Mouse (Mus musculus) limb, embryonic 13.5 days (tissue): ENCODE measurements around the gene Gipc2. TPM values are rescaled to one million over a fixed set of nuclear protein-coding genes. Genes with fewer than 3 reads are reported as not detected.

Source experiments
- ATAC-seq: fragments of 200-750 bp; cut with Nextera tagmentation; 2 replicates; pipeline ENCODE4 v1.8.0; 2017; ENCODE audit warnings: low read depth, moderate number of reproducible peaks, moderate TSS enrichment; ENCODE audit not compliant: low FRiP score
- H3K27ac ChIP-seq: fragments of 300-500 bp; sonication (generic); 2 replicates; pipeline ENCODE4 v1.5.1; 2015; ENCODE audit warnings: inconsistent platforms, mild to moderate bottlenecking, moderate library complexity
- H3K27me3 ChIP-seq: fragments of 300-500 bp; sonication (generic); 2 replicates; pipeline ENCODE4 v1.6.1; 2015; ENCODE audit warnings: mild to moderate bottlenecking, inconsistent platforms
- H3K36me3 ChIP-seq: fragments of 300-500 bp; sonication (generic); 2 replicates; pipeline ENCODE4 v1.6.1; 2015; ENCODE audit warnings: inconsistent platforms, mild to moderate bottlenecking, moderate library complexity
- H3K4me1 ChIP-seq: fragments of 300-500 bp; sonication (generic); 2 replicates; pipeline ENCODE4 v1.6.1; 2015; ENCODE audit warnings: inconsistent platforms
- H3K4me2 ChIP-seq: fragments of 300-500 bp; sonication (generic); replicated peaks from 2 replicates; pipeline ENCODE4 v1.6.1; 2015; ENCODE audit warnings: inconsistent platforms, mild to moderate bottlenecking, moderate library complexity
- H3K4me3 ChIP-seq: fragments of 300-500 bp; sonication (generic); 2 replicates; pipeline ENCODE4 v1.5.1; 2015; ENCODE audit warnings: moderate library complexity, mild to moderate bottlenecking, inconsistent platforms
- H3K9ac ChIP-seq: fragments of 300-500 bp; sonication (generic); 2 replicates; pipeline ENCODE4 v1.6.1; 2015; ENCODE audit warnings: mild to moderate bottlenecking, inconsistent platforms
- H3K9me3 ChIP-seq: fragments of 300-500 bp; sonication (generic); 2 replicates; pipeline ENCODE4 v1.6.1; 2016; ENCODE audit warnings: inconsistent platforms
- WGBS: fragments of 180-500 bp; shearing (Covaris S2); methylation state at CpG from one replicate; pipeline ENCODE4 v1.1.7; 2015; 5-methylcytosine and 5-hydroxymethylcytosine counted together
- polyA plus RNA-seq: library from polyadenylated mRNA; unstranded; fragments of >200 nt; fragmentation: Nextera tagmentation; extraction: Ambion mirVana; gene quantifications from 2 replicates; pipeline ENCODE4 v1.2.1, GENCODE M21; 2015

Gene Gipc2
- polyA plus RNA-seq, 1 experiment from 2014 or later, result 2.7 TPM

GRCm38 (mm10) chr3:152163320-152163719 lies 2.7 kb downstream of the Gipc2 start:
- no peak overlapping the region for H3K9ac ChIP-seq
- no peak for ATAC-seq
- no peaks in the 10 kb centered on the region for H3K9me3 ChIP-seq
- H3K27me3 ChIP-seq, result peaks cover 37% of the 10 kb centered on the region
- no peak overlapping the region for H3K27ac ChIP-seq
- H3K4me3 ChIP-seq, result no peak overlapping the region
- H3K4me1 ChIP-seq, result peaks cover 24% of the 10 kb centered on the region
- no peak overlapping the region for H3K4me2 ChIP-seq
- 86% methylated on average over 8 of the region's 8 CpGs for WGBS
- no peaks in the 10 kb centered on the region for H3K36me3 ChIP-seq

DNA sequence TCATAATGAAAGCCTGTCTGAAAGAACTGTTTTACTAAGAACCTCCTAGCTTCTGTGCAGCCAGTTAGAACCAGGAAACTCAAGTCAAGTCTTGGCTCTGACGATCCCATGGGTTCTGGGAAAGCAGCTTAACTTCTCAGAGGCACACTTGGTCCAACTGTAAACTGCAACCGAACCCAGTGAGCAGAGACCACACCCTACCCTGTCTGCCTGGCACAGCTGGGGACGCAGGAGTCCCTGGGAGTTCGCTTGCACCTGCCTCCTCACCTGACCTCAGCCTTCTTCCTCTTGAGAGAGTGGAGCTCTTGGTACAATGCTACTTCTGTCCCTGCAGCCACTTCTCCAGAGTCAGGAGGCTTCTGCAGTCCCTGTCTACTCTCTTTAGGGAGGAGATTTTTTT lies 5.4 kb downstream of the Gipc2 start:
- Histone ChIP-seq H3K9ac (no peak overlapping the region), H3K9me3 (no peaks in the 10 kb centered on the region), H3K4me1 (peaks cover 7% of the 10 kb centered on the region), H3K27me3 (peaks cover 15% of the 10 kb centered on the region), H3K36me3 (no peaks in the 10 kb centered on the region), H3K4me3 (no peak overlapping the region), H3K4me2 (no peak overlapping the region), H3K27ac (no peak overlapping the region)
- ATAC-seq, result no peak
- WGBS, result 59% methylated on average over 4 of the region's 4 CpGs

DNA sequence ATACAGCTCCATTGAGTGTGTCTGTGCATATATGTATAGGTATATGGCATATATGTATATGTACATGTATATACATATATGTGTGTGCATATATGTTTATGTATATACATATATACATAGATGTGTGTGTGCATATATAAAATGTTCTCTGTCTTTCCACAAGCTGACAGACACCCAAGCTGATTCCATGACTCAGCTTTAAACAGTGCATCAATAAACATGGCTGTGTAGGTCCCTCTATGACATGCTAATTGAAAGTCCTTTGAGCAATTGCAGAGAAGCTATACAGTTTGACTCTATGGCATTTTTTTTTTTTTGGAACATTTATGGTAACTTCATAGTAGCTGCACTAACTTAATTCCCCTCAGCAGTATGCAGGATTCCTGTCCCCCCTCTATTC lies 6.7 kb downstream of the Gipc2 start:
- H3K4me1 ChIP-seq, result no peaks in the 10 kb centered on the region
- H3K27me3 ChIP-seq, result 0 out of 2 replicates have a peak, but pooled peaks cover 2% of the 10 kb centered on the region
- no peak for ATAC-seq
- no peak overlapping the region for H3K4me3 ChIP-seq
- no peak overlapping the region for H3K9ac ChIP-seq
- H3K36me3 ChIP-seq, result no peaks in the 10 kb centered on the region
- H3K9me3 ChIP-seq, result no peaks in the 10 kb centered on the region
- H3K27ac ChIP-seq, result no peak overlapping the region
- no peak overlapping the region for H3K4me2 ChIP-seq

GRCm38 (mm10) chr3:152158344-152159291 lies 7.4 kb downstream of the Gipc2 start:
- Histone ChIP-seq H3K4me1 (no peaks in the 10 kb centered on the region), H3K4me2 (no peak overlapping the region), H3K27me3 (no peaks in the 10 kb centered on the region), H3K4me3 (no peak overlapping the region), H3K9me3 (no peaks in the 10 kb centered on the region), H3K27ac (no peak overlapping the region), H3K36me3 (no peaks in the 10 kb centered on the region), H3K9ac (no peak overlapping the region)
- WGBS, result 63% methylated on average over 9 of the region's 10 CpGs
- ATAC-seq, result no peak

DNA sequence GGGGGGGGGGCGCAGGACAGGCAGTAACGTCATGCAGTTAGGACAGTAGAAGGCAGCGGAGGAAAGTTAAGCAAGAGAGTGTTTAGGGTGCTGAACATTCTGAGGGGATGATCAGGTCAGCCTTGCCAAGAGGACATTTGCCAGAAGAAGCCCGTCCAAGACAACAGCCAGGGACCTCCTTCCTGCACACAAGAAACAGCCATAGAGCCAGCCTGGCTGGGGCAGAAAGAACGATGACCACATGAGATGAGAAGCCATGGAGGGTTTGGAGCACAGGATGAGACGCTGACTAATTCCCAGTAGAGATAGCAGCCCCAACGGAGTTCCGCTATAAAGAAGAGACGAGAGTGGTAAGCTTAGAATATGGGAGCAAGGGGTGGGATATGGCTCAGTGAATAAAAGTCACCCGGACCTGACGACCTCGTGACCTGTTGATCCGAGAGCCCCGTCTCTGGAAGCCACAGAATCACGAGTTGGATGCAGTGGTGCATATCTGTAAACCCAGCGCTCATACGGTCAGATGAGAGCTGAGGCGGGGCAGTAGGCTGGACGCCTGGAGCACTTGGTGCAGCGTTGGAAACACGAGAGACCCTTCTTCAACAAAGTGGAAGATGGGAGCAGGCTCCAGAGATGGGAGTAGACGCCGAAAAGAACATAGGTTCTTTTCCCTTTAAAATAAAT lies 9.1 kb downstream of the Gipc2 start:
- H3K27me3 ChIP-seq, result no peaks in the 10 kb centered on the region
- H3K4me1 ChIP-seq, result no peaks in the 10 kb centered on the region
- H3K4me3 ChIP-seq, result no peak overlapping the region
- H3K9ac ChIP-seq, result no peak overlapping the region
- WGBS, result 84% methylated on average over 23 of the region's 23 CpGs
- H3K27ac ChIP-seq, result no peak overlapping the region
- H3K9me3 ChIP-seq, result no peaks in the 10 kb centered on the region
- H3K4me2 ChIP-seq, result no peak overlapping the region
- no peaks in the 10 kb centered on the region for H3K36me3 ChIP-seq
- no peak for ATAC-seq

GRCm38 (mm10) chr3:152155296-152155948 lies 10.6 kb downstream of the Gipc2 start:
- ATAC-seq, result no peak
- H3K4me2 ChIP-seq, result no peak overlapping the region

GRCm38 (mm10) chr3:152154095-152154494 lies 11.9 kb downstream of the Gipc2 start:
- Histone ChIP-seq H3K4me1 (no peaks in the 10 kb centered on the region), H3K36me3 (no peaks in the 10 kb centered on the region), H3K27ac (no peak overlapping the region), H3K27me3 (no peaks in the 10 kb centered on the region), H3K9me3 (no peaks in the 10 kb centered on the region), H3K4me2 (no peak overlapping the region), H3K9ac (no peak overlapping the region), H3K4me3 (no peak overlapping the region)
- WGBS, result 83% methylated on average over 5 of the region's 5 CpGs
- ATAC-seq, result no peak

More at GRCm38 (mm10) chr3:152155296-152155948, 10.6 kb downstream of the Gipc2 start:
- WGBS, result 51% methylated on average over 11 of the region's 11 CpGs
- Histone ChIP-seq H3K4me1 (no peaks in the 10 kb centered on the region), H3K27ac (no peak overlapping the region), H3K27me3 (no peaks in the 10 kb centered on the region), H3K36me3 (no peaks in the 10 kb centered on the region), H3K9me3 (no peaks in the 10 kb centered on the region), H3K9ac (no peak overlapping the region), H3K4me3 (no peak overlapping the region)

GRCm38 (mm10) chr3:152153152-152153551 lies 12.9 kb downstream of the Gipc2 start:
- Histone ChIP-seq H3K9me3 (no peaks in the 10 kb centered on the region), H3K4me2 (no peak overlapping the region), H3K4me1 (no peaks in the 10 kb centered on the region), H3K4me3 (no peak overlapping the region), H3K36me3 (no peaks in the 10 kb centered on the region), H3K9ac (no peak overlapping the region), H3K27ac (no peak overlapping the region), H3K27me3 (no peaks in the 10 kb centered on the region)
- 77% methylated on average over 2 of the region's 2 CpGs for WGBS
- no peak for ATAC-seq

DNA sequence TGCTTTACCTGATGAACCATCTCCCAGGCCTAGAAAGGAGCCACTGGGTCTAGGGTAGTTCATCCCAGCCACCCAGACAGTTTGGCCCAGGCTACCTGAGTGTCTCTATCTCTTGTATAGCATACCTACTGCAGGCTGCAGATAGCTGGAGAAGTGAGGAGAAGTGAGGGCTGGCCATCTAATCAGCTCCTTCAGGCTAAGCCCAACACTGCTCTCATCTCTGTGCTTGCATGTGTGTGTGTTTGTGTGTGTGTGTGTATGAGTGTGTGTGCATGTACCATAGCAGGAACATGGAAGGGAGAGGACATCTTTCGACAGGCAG lies 13.6 kb downstream of the Gipc2 start:
- Histone ChIP-seq H3K9ac (no peak overlapping the region), H3K4me2 (no peak overlapping the region), H3K4me1 (0 out of 2 replicates have a peak, but pooled peaks cover 3% of the 10 kb centered on the region), H3K4me3 (no peak overlapping the region), H3K27me3 (no peaks in the 10 kb centered on the region), H3K27ac (no peak overlapping the region), H3K9me3 (no peaks in the 10 kb centered on the region), H3K36me3 (no peaks in the 10 kb centered on the region)
- WGBS, result 93% methylated on average over 1 of the region's 1 CpGs
- ATAC-seq, result no peak

- Histone ChIP-seq H3K27ac (no peak overlapping the region), H3K27me3 (no peaks in the 10 kb centered on the region), H3K4me3 (0 out of 2 replicates have a peak overlapping the region, but pooled peaks have one; percentile 2), H3K9ac (no peak overlapping the region), H3K36me3 (no peaks in the 10 kb centered on the region), H3K4me1 (0 out of 2 replicates have a peak, but pooled peaks cover 3% of the 10 kb centered on the region), H3K9me3 (no peaks in the 10 kb centered on the region), H3K4me2 (peak overlapping the region; percentile 51)
- 58% methylated on average over 28 of the region's 29 CpGs for WGBS
- no peak for ATAC-seq
Observed at GRCm38 (mm10) chr3:152151725-152152482, 14.1 kb downstream of the Gipc2 start.

DNA sequence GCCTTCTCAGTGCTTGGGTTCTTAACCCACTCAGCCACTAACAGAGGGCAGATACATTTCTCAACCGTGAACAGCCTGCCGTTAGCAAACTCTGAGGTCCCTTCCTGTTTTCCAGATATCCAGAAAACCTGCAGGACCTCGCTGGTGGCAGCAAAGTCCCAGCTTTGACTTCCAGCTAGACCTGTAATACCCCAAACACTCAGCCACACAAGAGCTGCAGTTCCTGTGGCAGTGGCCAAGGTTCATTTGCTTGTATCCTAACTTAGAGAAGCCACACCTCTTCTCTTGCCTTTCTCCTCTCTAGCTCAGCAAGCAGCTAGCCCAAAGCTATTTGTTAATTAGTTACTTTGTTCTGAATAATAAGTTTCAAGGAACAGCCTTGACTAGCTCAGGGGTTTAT lies 16.2 kb downstream of the Gipc2 start:
- Histone ChIP-seq H3K4me1 (peaks cover 11% of the 10 kb centered on the region), H3K27ac (no peak overlapping the region), H3K27me3 (no peaks in the 10 kb centered on the region), H3K9ac (no peak overlapping the region), H3K9me3 (no peaks in the 10 kb centered on the region), H3K4me3 (no peak overlapping the region), H3K36me3 (no peaks in the 10 kb centered on the region), H3K4me2 (no peak overlapping the region)
- 45% methylated on average over 3 of the region's 3 CpGs for WGBS
- ATAC-seq, result no peak
